Mouse (Mus musculus) stomach, embryonic 15.5 days (tissue): Measurements from ENCODE around the gene Pam. TPM values are rescaled to one million over a fixed set of nuclear protein-coding genes. Genes with fewer than 3 reads are reported as not detected.

Experiments used
- ATAC-seq: fragments of 200-750 bp; cut with Nextera tagmentation; 2 replicates; pipeline ENCODE4 v1.8.0; 2017; ENCODE audit warnings: low read depth, moderate number of reproducible peaks, moderate TSS enrichment; ENCODE audit not compliant: insufficient read depth, low FRiP score
- H3K27ac ChIP-seq: fragments of 300-500 bp; sonication (generic); 2 replicates; pipeline ENCODE4 v1.5.1; 2015; ENCODE audit warnings: mild to moderate bottlenecking, inconsistent platforms
- H3K27me3 ChIP-seq: fragments of 300-500 bp; sonication (generic); replicated peaks from 2 replicates; pipeline ENCODE4 v1.6.1; 2015; ENCODE audit warnings: inconsistent platforms
- H3K36me3 ChIP-seq: fragments of 300-500 bp; sonication (generic); 2 replicates; pipeline ENCODE4 v1.6.1; 2015; ENCODE audit warnings: inconsistent platforms
- H3K4me1 ChIP-seq: fragments of 300-500 bp; sonication (generic); 2 replicates; pipeline ENCODE4 v1.6.1; 2015; ENCODE audit warnings: inconsistent platforms
- H3K4me2 ChIP-seq: fragments of 300-500 bp; sonication (generic); 2 replicates; pipeline ENCODE4 v1.6.1; 2015; ENCODE audit warnings: mild to moderate bottlenecking, inconsistent platforms
- H3K4me3 ChIP-seq: fragments of 300-500 bp; sonication (generic); replicated peaks from 2 replicates; pipeline ENCODE4 v1.5.1; 2015; ENCODE audit warnings: inconsistent platforms
- H3K9ac ChIP-seq: fragments of 300-500 bp; sonication (generic); 2 replicates; pipeline ENCODE4 v1.6.1; 2015; ENCODE audit warnings: inconsistent platforms
- H3K9me3 ChIP-seq: fragments of 300-500 bp; sonication (generic); 2 replicates; pipeline ENCODE4 v1.6.1; 2016; ENCODE audit warnings: inconsistent platforms
- WGBS: fragments of 180-500 bp; shearing (Covaris S2); methylation state at CpG from one replicate; pipeline ENCODE4 v1.1.7; 2015; 5-methylcytosine and 5-hydroxymethylcytosine counted together
- polyA plus RNA-seq: library from polyadenylated mRNA; unstranded; fragments of >200 nt; fragmentation: Nextera tagmentation; extraction: Ambion mirVana; gene quantifications from 2 replicates; pipeline ENCODE4 v1.2.1, GENCODE M21; 2015

The Pam gene
- polyA plus RNA-seq, 1 experiment from 2014 or later, result 60.2 TPM

DNA sequence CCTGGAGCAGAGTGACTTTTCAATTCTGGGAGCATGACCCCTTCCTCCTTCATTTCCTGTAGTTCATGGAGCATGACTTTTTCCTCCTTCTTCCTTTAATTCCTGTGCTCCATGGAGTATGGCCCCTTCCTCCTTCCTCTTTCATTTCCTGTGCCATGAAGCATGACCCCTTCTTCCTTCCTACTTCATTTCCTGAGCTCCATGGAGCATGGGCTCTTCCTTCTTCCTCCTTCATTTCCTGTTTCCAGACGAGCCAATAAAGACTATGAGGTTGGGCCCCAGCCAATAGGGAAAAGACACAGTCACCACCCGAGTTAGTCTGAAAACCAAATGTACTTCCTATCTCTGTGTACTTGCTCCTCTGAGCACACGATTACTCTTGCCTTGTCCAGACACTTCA lies 103.5 kb downstream of the Pam start:
- WGBS, result 64% methylated on average over 3 of the region's 3 CpGs

DNA sequence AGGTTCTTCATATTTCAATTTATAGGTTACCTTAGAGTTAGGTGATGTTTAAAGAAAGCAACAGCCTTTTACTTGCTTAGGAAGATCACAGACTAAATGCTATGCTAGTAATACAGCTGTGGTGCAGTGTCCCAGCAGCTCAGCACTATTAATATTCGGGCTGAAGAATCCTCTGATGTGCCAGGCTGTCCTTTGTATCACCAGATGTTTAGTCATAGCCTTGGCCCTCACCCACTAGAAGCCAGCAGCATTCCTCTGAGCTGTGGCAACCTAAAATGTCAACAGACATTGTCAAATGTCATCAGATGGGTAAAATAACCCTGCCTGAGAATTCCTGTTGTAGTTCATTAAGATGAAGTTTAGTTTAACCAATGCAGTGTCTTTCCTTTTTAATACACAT lies 112.3 kb downstream of the Pam start:
- no peaks in the 10 kb centered on the region for H3K36me3 ChIP-seq
- no peaks in the 10 kb centered on the region for H3K9me3 ChIP-seq
- no peak overlapping the region for H3K4me2 ChIP-seq
- no peak for ATAC-seq
- H3K4me1 ChIP-seq, result no peaks in the 10 kb centered on the region
- WGBS, result 87% methylated on average over 1 of the region's 1 CpGs
- H3K4me3 ChIP-seq, result no peak overlapping the region
- no peak overlapping the region for H3K27ac ChIP-seq
- no peaks in the 10 kb centered on the region for H3K27me3 ChIP-seq
- no peak overlapping the region for H3K9ac ChIP-seq

More for the DNA sequence above, 103.5 kb downstream of the Pam start:
- H3K4me1 ChIP-seq, result no peaks in the 10 kb centered on the region
- H3K4me3 ChIP-seq, result no peak overlapping the region
- H3K4me2 ChIP-seq, result no peak overlapping the region
- no peak for ATAC-seq
- no peak overlapping the region for H3K9ac ChIP-seq
- no peaks in the 10 kb centered on the region for H3K27me3 ChIP-seq
- H3K27ac ChIP-seq, result no peak overlapping the region
- no peaks in the 10 kb centered on the region for H3K36me3 ChIP-seq
- H3K9me3 ChIP-seq, result no peaks in the 10 kb centered on the region

DNA sequence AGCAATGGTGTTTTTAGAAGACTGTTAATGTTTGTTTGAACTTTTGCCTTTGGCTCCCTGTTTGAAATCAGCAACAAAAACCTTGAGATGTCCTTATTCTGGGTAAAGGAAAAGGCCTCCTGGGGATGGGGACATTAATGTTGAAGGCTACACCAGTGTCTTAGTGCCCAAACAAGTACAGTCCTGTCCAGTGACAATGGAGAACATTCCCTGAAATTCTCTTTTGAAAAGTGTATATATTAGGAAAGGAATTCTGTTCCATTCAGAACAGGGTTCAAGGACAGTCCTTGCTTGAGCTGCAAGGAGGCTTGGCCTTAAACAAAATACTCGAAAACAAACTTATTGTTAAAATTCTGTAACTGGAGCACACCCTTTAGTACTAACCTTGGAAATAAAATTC lies 116.0 kb downstream of the Pam start:
- H3K36me3 ChIP-seq, result no peaks in the 10 kb centered on the region
- no peak overlapping the region for H3K9ac ChIP-seq
- no peaks in the 10 kb centered on the region for H3K27me3 ChIP-seq
- H3K4me1 ChIP-seq, result no peaks in the 10 kb centered on the region
- no peaks in the 10 kb centered on the region for H3K9me3 ChIP-seq
- no peak overlapping the region for H3K4me3 ChIP-seq
- no peak overlapping the region for H3K4me2 ChIP-seq
- 83% methylated on average over 1 of the region's 1 CpGs for WGBS
- H3K27ac ChIP-seq, result no peak overlapping the region
- no peak for ATAC-seq

DNA sequence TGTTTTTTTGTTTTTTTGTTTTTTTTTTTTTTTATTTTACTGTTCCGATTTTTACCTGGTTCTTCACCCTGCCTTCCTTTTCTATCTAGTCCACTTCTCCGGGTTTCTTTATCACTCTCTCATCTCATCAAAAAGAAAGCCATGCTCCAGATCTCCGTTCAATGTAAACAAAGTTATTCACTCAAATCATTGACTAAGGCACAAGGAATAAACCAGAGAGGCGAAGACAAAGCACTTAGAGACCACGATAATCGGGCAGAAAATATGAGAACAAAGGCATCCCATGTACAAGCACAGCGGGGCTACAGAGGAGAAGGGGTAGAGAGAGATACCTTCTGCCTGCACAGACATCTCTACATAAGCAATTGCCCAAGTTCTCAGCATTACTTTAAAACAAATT lies 117.9 kb downstream of the Pam start:
- WGBS, result 13% methylated on average over 7 of the region's 7 CpGs
- ATAC-seq, result no peak
- Histone ChIP-seq H3K36me3 (no peaks in the 10 kb centered on the region), H3K27ac (peak overlapping the region; percentile 81; the same call in 1 of the 2 replicates), H3K4me1 (no peaks in the 10 kb centered on the region), H3K27me3 (no peaks in the 10 kb centered on the region), H3K4me2 (peak overlapping the region; percentile 75), H3K9ac (no peak overlapping the region), H3K4me3 (peak overlapping the region; percentile 66), H3K9me3 (no peaks in the 10 kb centered on the region)

DNA sequence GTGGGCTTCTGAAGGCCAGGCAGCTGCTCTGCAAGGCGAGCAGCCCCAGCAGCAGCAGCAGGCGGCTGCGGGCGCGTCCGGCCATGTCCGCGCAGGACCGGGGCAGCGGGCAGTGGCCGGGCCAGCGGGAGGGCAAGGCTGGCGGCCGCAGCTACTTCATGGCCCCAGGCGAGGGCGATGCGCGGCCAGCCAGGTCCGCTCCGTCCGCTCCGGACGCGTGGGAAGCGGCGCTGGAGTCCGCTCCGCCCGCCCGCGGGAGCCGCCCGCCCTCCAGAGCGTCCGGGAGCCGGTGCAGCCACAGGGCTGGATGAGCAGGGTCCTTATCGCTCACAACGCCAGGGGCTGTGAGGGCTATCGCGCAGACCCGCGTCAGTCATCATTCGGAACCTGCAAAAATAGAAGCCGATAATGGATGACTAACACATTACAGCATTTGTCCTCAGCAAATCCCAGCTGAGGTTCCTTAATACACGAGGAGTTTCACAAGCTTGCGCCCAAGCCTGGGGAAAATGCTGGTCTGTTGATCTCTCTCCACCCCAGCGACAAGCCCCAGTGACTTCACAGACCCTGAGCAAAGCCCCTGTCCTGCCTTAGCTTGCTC lies 118.5 kb downstream of the Pam start:
- under 1% methylated on average over 47 of the region's 47 CpGs for WGBS
- peak overlapping the region; percentile 66 for H3K4me3 ChIP-seq
- ATAC-seq, result peak; percentile 92

DNA sequence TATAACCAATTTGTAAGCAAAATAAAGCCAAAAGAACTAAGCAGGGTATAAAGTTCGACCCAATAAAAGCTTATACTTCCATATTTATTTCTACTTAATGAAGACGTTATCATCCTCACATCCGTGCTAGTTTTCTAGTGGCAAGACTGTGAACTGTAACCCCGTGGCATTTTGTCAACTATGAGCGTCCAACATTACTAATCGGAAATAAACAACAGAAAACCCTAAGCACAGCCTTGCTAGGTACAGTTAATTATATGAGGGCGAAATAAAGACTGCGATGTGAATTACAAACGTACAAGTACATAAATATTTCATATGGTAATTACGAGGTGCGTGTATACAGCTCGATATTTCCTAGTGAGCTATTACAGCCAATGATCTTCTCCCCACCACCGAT lies 119.4 kb downstream of the Pam start:
- 42% methylated on average over 13 of the region's 13 CpGs for WGBS
- H3K4me2 ChIP-seq, result peak overlapping the region; percentile 75
- no peaks in the 10 kb centered on the region for H3K36me3 ChIP-seq
- no peak overlapping the region for H3K27ac ChIP-seq
- ATAC-seq, result no peak
- peak overlapping the region; percentile 66 for H3K4me3 ChIP-seq
- H3K27me3 ChIP-seq, result no peaks in the 10 kb centered on the region
- H3K9me3 ChIP-seq, result no peaks in the 10 kb centered on the region
- H3K9ac ChIP-seq, result no peak overlapping the region; the same call in 1 of the 2 replicates
- no peaks in the 10 kb centered on the region for H3K4me1 ChIP-seq

More for the DNA sequence above, 118.5 kb downstream of the Pam start:
- Histone ChIP-seq H3K4me2 (peak overlapping the region; percentile 75), H3K9ac (peak overlapping the region; percentile 65), H3K36me3 (no peaks in the 10 kb centered on the region), H3K9me3 (no peaks in the 10 kb centered on the region), H3K27me3 (no peaks in the 10 kb centered on the region), H3K4me1 (no peaks in the 10 kb centered on the region), H3K27ac (peak overlapping the region; percentile 81)

DNA sequence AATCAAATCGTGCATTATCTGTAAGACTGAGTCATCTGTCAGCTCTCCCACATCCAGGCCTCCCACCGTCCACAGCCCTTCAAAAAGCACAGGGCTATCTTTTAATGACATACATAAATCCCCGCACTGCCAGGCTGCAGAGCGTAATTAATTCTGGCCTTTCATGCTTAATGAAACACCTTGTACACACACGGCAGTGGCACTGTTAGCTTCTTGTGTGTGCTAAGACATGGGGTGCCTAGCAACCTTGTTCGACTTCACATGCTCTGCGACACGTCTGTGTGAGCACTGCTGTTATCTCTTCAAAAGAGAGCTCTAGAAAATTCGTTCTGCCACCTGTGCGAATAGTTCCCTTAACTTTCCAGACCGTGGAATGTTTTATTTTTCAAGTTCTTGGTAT lies 120.5 kb downstream of the Pam start:
- WGBS, result 49% methylated on average over 11 of the region's 11 CpGs
- Histone ChIP-seq H3K4me3 (no peak overlapping the region), H3K9ac (no peak overlapping the region), H3K9me3 (no peaks in the 10 kb centered on the region), H3K27me3 (no peaks in the 10 kb centered on the region), H3K4me1 (no peaks in the 10 kb centered on the region), H3K4me2 (no peak overlapping the region), H3K36me3 (no peaks in the 10 kb centered on the region), H3K27ac (no peak overlapping the region)
- no peak for ATAC-seq

DNA sequence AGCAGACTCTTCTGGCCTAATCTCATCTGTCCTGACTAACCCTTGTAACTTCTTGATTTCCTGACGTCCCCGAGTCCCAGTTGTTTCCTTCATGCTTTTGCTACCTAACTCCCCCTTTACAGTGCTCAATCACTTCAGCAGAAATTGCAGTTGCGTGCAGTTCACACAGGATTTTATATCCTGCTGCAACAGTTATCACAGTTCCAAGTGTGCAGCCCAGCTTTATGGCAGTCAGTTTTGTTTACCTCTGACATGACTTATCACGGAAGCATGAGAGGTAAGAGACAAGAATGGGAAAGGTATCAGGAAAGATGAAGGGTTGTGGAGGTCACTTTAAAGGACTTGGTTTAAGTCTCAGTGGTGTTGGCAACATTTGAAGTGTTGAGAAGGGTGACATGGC lies 125.7 kb downstream of the Pam start:
- no peak overlapping the region for H3K27ac ChIP-seq
- H3K9me3 ChIP-seq, result no peaks in the 10 kb centered on the region
- ATAC-seq, result no peak
- no peaks in the 10 kb centered on the region for H3K4me1 ChIP-seq
- H3K4me2 ChIP-seq, result no peak overlapping the region
- no peaks in the 10 kb centered on the region for H3K36me3 ChIP-seq
- no peak overlapping the region for H3K4me3 ChIP-seq
- H3K9ac ChIP-seq, result no peak overlapping the region
- 55% methylated on average over 4 of the region's 4 CpGs for WGBS
- H3K27me3 ChIP-seq, result no peaks in the 10 kb centered on the region

DNA sequence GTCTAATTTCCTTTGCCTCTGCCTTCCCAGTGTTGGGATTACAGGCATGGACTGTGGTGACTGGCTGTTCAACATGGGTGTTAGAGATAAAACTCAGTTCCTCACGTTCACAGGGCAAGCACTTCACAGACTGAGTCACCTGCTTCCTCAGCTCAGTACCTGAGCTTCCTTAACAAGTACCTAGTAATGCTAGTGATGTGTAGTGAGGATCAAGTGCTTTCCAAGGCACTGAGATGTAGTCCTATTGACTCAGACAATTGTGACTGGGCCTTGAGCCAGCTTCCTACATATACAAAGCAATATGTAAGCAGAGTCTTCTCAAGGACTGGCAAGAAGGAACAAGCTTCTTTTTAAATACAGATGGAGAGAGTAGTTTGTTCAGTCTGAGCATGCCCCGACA lies 131.7 kb downstream of the Pam start:
- H3K9me3 ChIP-seq, result no peaks in the 10 kb centered on the region
- H3K36me3 ChIP-seq, result no peaks in the 10 kb centered on the region
- no peak overlapping the region for H3K27ac ChIP-seq
- no peak overlapping the region for H3K9ac ChIP-seq
- no peaks in the 10 kb centered on the region for H3K27me3 ChIP-seq
- no peak for ATAC-seq
- no peak overlapping the region for H3K4me3 ChIP-seq
- WGBS, result 67% methylated on average over 2 of the region's 2 CpGs
- H3K4me1 ChIP-seq, result no peaks in the 10 kb centered on the region
- H3K4me2 ChIP-seq, result no peak overlapping the region

DNA sequence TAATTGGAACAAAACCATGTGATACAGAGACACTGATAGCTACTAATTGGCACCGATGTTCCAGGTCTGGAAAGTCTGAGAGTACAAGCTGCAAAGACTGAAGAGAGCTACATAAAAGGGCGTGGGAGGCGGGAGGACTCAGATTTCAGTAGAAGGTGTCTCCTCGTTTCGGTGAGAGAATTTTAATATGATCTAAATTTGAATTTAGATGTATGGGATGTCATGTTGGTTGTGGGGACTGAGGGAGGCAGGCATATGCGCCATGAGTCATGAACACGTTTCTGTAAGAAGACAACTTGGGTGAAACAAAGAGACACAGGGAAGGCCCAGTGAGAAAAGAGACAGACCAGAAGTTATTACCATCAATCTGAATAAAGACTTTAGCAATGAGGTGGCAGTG lies 133.3 kb downstream of the Pam start:
- ATAC-seq, result no peak
- H3K9ac ChIP-seq, result no peak overlapping the region
- WGBS, result 82% methylated on average over 7 of the region's 7 CpGs
- no peaks in the 10 kb centered on the region for H3K36me3 ChIP-seq
- H3K4me2 ChIP-seq, result no peak overlapping the region
- no peak overlapping the region for H3K4me3 ChIP-seq
- H3K27ac ChIP-seq, result no peak overlapping the region
- H3K9me3 ChIP-seq, result no peaks in the 10 kb centered on the region
- no peaks in the 10 kb centered on the region for H3K27me3 ChIP-seq
- H3K4me1 ChIP-seq, result no peaks in the 10 kb centered on the region

DNA sequence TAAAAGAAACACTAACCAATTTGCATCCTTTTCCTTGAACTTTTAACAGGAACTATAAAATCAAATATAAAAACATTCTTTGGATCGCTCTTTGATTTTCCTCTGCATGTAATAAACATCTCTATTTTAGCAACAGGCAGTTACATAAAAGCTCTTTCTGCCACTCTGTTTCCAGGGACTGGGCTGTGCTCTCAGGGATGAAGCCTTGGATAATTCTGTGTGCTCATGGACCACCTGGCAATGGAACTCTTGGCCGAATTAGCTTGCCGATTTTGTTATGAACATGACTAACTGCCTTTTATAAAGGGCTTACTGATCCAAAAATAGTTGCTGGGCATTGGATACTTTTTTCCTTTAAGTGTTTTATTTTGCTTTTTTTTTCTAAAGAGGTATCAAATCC lies 134.8 kb downstream of the Pam start:
- H3K9ac ChIP-seq, result no peak overlapping the region
- 86% methylated on average over 3 of the region's 3 CpGs for WGBS
- no peak overlapping the region for H3K27ac ChIP-seq
- H3K4me3 ChIP-seq, result no peak overlapping the region
- H3K9me3 ChIP-seq, result no peaks in the 10 kb centered on the region
- H3K4me1 ChIP-seq, result no peaks in the 10 kb centered on the region
- no peaks in the 10 kb centered on the region for H3K27me3 ChIP-seq
- ATAC-seq, result no peak
- H3K4me2 ChIP-seq, result no peak overlapping the region
- no peaks in the 10 kb centered on the region for H3K36me3 ChIP-seq

DNA sequence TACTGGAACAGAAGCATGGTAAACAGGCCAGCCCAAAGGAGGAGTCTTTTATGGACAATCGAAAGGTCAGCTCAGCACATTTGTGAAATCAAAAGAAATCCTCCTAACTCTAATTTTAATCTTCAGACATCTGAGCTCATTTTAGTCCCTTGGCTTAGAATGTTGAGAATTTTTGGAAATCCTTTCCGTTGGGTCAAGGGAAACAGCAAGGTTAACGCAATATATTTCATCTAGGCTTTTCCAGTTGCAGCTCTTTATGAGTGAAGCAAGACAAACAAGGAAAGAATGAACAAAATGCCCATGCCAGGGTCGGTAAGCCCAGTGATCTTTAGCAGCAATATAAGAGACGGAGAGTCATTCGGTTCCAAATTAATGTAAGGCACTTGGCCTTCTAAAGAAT lies 135.3 kb downstream of the Pam start:
- Histone ChIP-seq H3K4me1 (no peaks in the 10 kb centered on the region), H3K4me2 (no peak overlapping the region), H3K27ac (no peak overlapping the region), H3K4me3 (no peak overlapping the region), H3K9me3 (no peaks in the 10 kb centered on the region), H3K36me3 (no peaks in the 10 kb centered on the region), H3K27me3 (no peaks in the 10 kb centered on the region), H3K9ac (no peak overlapping the region)
- no peak for ATAC-seq
- 84% methylated on average over 6 of the region's 6 CpGs for WGBS

DNA sequence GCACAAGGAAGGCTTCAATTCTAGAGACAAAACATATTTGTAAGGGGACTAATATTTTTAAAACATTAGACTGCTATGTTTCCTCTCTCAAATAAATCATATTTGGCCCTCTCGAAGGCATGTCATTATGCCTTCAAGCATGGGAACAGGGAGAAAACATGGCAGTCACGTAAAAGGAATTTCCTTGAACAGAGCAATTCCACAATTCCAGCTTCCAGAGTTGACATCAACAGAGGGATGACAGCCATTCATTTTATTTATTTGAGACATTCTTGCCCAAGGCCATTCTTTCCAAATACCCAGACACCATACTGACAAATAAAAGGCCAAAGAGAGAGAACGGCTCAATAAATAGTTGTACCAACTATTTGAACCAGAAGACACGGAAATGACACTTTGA lies 136.7 kb downstream of the Pam start:
- Histone ChIP-seq H3K4me1 (no peaks in the 10 kb centered on the region), H3K4me2 (no peak overlapping the region), H3K9ac (no peak overlapping the region), H3K4me3 (no peak overlapping the region), H3K27ac (no peak overlapping the region), H3K27me3 (no peaks in the 10 kb centered on the region), H3K36me3 (no peaks in the 10 kb centered on the region), H3K9me3 (no peaks in the 10 kb centered on the region)
- WGBS, result 75% methylated on average over 4 of the region's 4 CpGs
- no peak for ATAC-seq
